Mouse (Mus musculus) heart, adult 8-10 months (tissue): ENCODE data around the gene Rprd2. TPM values are rescaled to one million over a fixed set of nuclear protein-coding genes. Genes with fewer than 3 reads are reported as not detected.
A peak's percentile ranks its signal among the peaks of the same experiment; 100 is the strongest.

ENCODE experiments used
- DNase-seq: peaks from one replicate; pipeline ENCODE4 v3.0.0; 2022; ENCODE audit warnings: low spot score
- microRNA-seq: library from miRNA; unstranded; fragments of <30 nt; microRNA quantifications from one replicate; pipeline ENCODE4 v1.2.0, GENCODE M21; 2022
- total RNA-seq, 4 experiments: library from RNA; stranded (reverse); gene quantifications; 2 replicates each; pipeline ENCODE4 v1.2.4; 2022

Gene Rprd2
- total RNA-seq, 4 experiments from 2014 or later: 39.1 to 47.6 (median 41.0) TPM

GRCm38 (mm10) chr3:95739353-95740104, 79.1 kb downstream of the Rprd2 start, which contains the start of gene Ecm1:
Ecm1 (minus strand) TSS chr3:95739569.
- DNase-seq: peak; percentile 79

- no peak for DNase-seq
Measured at GRCm38 (mm10) chr3:95735071-95735670, 83.5 kb downstream of the Rprd2 start.

GRCm38 (mm10) chr3:95734092-95734702, 84.5 kb downstream of the Rprd2 start:
- DNase-seq: peak; percentile 45

GRCm38 (mm10) chr3:95732744-95733521, 85.7 kb downstream of the Rprd2 start:
- peak; percentile 60 for DNase-seq

GRCm38 (mm10) chr3:95732297-95732696, 86.4 kb downstream of the Rprd2 start:
- no peak for DNase-seq

GRCm38 (mm10) chr3:95731802-95732201, 86.9 kb downstream of the Rprd2 start:
- no peak for DNase-seq

- no peak for DNase-seq
Measured at GRCm38 (mm10) chr3:95730431-95730830, 88.2 kb downstream of the Rprd2 start.

GRCm38 (mm10) chr3:95728906-95729305, 89.8 kb downstream of the Rprd2 start:
- no peak for DNase-seq

- no peak for DNase-seq
Measured at GRCm38 (mm10) chr3:95726696-95727358, 91.8 kb downstream of the Rprd2 start.

GRCm38 (mm10) chr3:95725863-95726262, 92.8 kb downstream of the Rprd2 start:
- no peak for DNase-seq

- no peak for DNase-seq
Measured at GRCm38 (mm10) chr3:95722386-95722785, 96.3 kb downstream of the Rprd2 start.

GRCm38 (mm10) chr3:95718153-95718552, 100.5 kb downstream of the Rprd2 start:
- DNase-seq: no peak

- no peak for DNase-seq
Measured at GRCm38 (mm10) chr3:95716075-95716474, 102.6 kb downstream of the Rprd2 start.

Small RNAs within 50 kb of the gene (microRNA-seq; reads per million reads assigned to microRNA genes)
- not detected for gene Mir7014

Other genes starting within 250 kb of the Rprd2 start
- gene Golph3l, start 229.9 kb downstream of the Rprd2 start, total RNA-seq: 10 to 100 TPM; 17.9 to 20.9 (median 19.6) TPM
- gene Ensa, start 193.9 kb downstream of the Rprd2 start, total RNA-seq: 10 to 100 TPM; 77.2 to 84.9 (median 80.6) TPM
- 100 to 1,000 TPM; 123 to 159 (median 134) TPM for gene Mcl1, start 160.1 kb downstream of the Rprd2 start, total RNA-seq
- 10 to 100 TPM; 35.5 to 60.3 (median 45.4) TPM for gene Adamtsl4, start 130.9 kb downstream of the Rprd2 start, total RNA-seq
- 10 to 100 TPM; 36.6 to 76.5 (median 42.3) TPM for gene Ecm1, start 79.3 kb downstream of the Rprd2 start, total RNA-seq
- gene Tars2, start 58.7 kb downstream of the Rprd2 start, total RNA-seq: 10 to 100 TPM; 48.1 to 51.8 (median 49.0) TPM
- 10 to 100 TPM; 13.9 to 22.5 (median 21.3) TPM for gene Prpf3, start 37.0 kb upstream of the Rprd2 start, total RNA-seq
- 100 to 1,000 TPM; 312 to 354 (median 350) TPM for gene Mrps21, start 52.7 kb upstream of the Rprd2 start, total RNA-seq
- 10 to 100 TPM; 12.0 to 58.8 (median 26.9) TPM for gene Ciart, start 63.4 kb upstream of the Rprd2 start, total RNA-seq
- gene BC028528, start 73.1 kb upstream of the Rprd2 start, total RNA-seq: 10 to 100 TPM in 2 of 4 experiments, 1 to 10 TPM in 2; 6.3 to 12.0 (median 8.4) TPM
- 100 to 1,000 TPM; 102 to 115 (median 107) TPM for gene Aph1a, start 75.1 kb upstream of the Rprd2 start, total RNA-seq
- gene Car14, start 85.8 kb upstream of the Rprd2 start, total RNA-seq: 100 to 1,000 TPM; 170 to 196 (median 181) TPM
- gene Anp32e, start 110.4 kb upstream of the Rprd2 start, total RNA-seq: 10 to 100 TPM; 76.7 to 95.7 (median 82.9) TPM
- 10 to 100 TPM; 55.7 to 68.3 (median 61.1) TPM for gene Plekho1, start 177.1 kb upstream of the Rprd2 start, total RNA-seq
- 10 to 100 TPM; 27.2 to 33.8 (median 30.0) TPM for gene Vps45, start 239.6 kb upstream of the Rprd2 start, total RNA-seq